Mouse (Mus musculus): Measurements from ENCODE around the gene Dnaaf5. TPM values are rescaled to one million over a fixed set of nuclear protein-coding genes. Genes with fewer than 3 reads are reported as not detected.

Gene Dnaaf5
- polyA plus RNA-seq, 1 experiment from 2014 or later = 45.6 TPM

DNA sequence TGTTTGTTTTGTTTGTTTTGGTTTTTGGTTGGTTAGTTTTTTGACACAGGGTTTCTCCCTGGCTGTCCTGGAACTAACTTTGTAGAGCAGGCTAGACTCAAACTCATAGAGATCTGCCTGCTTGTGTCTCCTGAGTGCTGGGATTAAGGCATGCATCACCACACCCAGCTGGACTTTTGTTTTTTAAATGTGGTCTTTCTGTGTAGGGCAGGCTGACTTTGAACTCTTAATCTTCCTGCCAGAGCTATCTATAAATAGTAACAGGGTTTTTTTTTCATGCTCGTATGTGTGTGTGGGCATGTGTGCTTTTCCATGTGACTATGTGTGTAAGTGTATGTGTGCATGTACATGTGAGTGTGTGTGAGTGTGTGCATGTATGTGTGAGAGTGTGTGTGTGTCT lies 17.5 kb downstream of the Dnaaf5 start:
- POLR2A ChIA-PET = no interaction called here
- ATAC-seq = no peak
- TF ChIP-seq CTCF (IDR thresholded peaks at IDR 0.05) = no peak
- CTCF ChIA-PET = no interaction called here
- in situ Hi-C loops (cut with MboI; ENCODE audit: low pct_unique_long_range_greater_than_20kb) = no loop called here
- no peaks in the 10 kb centered on the region for H3K27me3 ChIP-seq
- no peak for DNase-seq (ENCODE audit: low read depth, low spot score)

DNA sequence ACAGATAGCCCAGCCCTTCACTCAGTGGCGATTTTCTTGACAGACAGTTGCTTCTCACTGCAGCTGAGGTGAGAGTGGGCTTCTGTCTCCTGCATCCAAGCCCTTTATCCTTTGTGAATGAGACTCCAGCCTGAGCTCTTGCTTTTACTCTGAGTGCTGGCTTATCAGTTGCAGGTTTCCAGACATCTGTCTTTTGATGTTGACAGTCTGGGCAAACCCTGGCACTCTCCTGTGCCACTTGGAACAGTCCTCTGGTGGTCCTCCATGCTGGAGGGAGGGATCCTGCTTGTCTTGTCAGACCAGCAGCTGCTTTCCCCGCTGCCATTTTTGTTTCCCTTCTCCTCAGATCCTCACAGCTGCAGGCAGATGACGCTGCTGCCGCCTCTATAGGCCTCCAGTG lies 21.9 kb downstream of the Dnaaf5 start:
- ChIA-PET POLR2A (no interaction called here), CTCF (no interaction called here)
- no peak for DNase-seq (ENCODE audit: low read depth, low spot score)
- in situ Hi-C loops (cut with MboI; ENCODE audit: low pct_unique_long_range_greater_than_20kb) = no loop called here
- TF ChIP-seq CTCF (IDR thresholded peaks at IDR 0.05) = no peak
- H3K27me3 ChIP-seq = no peaks in the 10 kb centered on the region
- no peak for ATAC-seq

DNA sequence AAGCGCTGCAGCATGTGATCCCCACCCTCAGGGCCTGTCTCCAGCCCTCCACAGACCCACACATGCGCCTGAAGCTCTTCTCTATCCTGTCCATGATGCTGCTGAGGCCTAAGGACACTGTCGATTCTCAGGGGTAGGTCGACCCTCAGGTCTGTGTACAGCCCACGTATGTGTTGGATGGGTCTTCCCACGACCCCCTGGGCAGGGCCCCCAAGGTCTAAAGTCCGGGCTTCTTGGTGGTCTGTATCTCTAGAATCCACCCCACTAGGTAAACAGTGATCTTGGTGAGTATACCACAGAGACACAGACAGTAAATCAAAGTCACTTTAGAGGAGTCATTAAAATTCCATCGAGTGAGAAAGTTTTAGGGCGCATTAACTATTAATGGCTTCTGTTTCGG lies 24.1 kb downstream of the Dnaaf5 start:
- H3K27me3 ChIP-seq = no peaks in the 10 kb centered on the region
- in situ Hi-C loops (cut with MboI; ENCODE audit: low pct_unique_long_range_greater_than_20kb) = no loop called here
- POLR2A ChIA-PET = interaction anchor here (0.6 to 0.8 kb wide), 3 partner anchors 27 to 571 kb away, joined by 3 to 8 read pairs (median 7); partner anchors contain the start of gene Sun1
- ATAC-seq (no peak), DNase-seq (ENCODE audit: low read depth, low spot score) (peak; percentile 10)
- CTCF ChIA-PET = no interaction called here
- no peak for TF ChIP-seq CTCF (IDR thresholded peaks at IDR 0.05)

DNA sequence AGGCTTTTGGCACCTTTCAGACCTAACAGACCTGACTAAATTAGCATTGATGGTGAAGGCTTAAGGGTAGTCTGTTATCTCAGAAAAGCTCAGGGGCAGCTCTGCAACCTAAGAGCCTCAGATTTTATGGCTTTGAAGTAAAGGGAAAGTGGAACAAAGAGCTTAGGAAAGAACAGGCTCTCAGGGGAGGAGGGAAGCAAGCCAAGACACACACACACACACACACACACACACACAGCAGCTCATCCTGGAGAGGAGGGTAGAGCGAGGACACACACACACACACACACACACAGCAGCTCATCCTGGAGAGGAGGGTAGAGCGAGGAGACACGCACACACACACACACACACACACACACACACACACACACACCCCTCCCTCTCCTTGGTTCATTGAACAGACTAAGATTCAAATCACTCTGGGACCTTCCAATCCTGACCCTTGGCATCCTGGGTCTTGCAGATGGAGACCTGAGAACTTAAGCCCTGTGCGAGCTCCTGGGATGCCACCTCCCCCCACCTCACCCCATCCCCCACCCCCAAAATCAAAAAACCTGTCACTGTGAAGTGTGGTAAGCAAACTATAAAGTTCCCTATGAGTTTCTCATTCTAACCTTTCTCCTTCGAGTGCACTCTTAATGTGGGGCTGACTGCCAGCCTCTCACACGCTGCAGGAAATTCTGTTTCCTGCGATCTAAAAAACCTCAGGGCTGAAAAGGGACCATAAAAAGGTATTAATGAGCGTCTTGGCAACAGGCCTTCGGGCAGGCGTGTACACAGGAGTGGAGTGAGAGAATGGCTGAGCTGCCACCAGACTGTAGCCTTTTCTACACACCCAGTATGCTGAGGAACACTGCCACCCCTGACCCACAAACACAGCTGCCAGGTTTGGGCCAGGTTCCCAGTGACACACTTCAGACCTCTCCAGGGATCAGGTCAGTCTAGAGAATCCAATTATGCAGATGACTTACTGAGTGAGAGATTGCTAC lies 24.8 kb downstream of the Dnaaf5 start:
- ChIA-PET CTCF (no interaction called here), POLR2A (interaction anchor here (0.7 to 0.9 kb wide), 2 partner anchors 24 to 26 kb away, joined by 5 to 7 read pairs; partner anchors contain the start of gene Sun1)
- ATAC-seq (peak; percentile 19), DNase-seq (ENCODE audit: low read depth, low spot score) (peak; percentile 56)
- no peaks in the 10 kb centered on the region for H3K27me3 ChIP-seq
- no peak for TF ChIP-seq CTCF (IDR thresholded peaks at IDR 0.05)
- in situ Hi-C loops (cut with MboI; ENCODE audit: low pct_unique_long_range_greater_than_20kb) = loop anchor here (5.0 kb wide), 3 partner anchors 98 to 328 kb away; no protein-coding TSS in a partner anchor

DNA sequence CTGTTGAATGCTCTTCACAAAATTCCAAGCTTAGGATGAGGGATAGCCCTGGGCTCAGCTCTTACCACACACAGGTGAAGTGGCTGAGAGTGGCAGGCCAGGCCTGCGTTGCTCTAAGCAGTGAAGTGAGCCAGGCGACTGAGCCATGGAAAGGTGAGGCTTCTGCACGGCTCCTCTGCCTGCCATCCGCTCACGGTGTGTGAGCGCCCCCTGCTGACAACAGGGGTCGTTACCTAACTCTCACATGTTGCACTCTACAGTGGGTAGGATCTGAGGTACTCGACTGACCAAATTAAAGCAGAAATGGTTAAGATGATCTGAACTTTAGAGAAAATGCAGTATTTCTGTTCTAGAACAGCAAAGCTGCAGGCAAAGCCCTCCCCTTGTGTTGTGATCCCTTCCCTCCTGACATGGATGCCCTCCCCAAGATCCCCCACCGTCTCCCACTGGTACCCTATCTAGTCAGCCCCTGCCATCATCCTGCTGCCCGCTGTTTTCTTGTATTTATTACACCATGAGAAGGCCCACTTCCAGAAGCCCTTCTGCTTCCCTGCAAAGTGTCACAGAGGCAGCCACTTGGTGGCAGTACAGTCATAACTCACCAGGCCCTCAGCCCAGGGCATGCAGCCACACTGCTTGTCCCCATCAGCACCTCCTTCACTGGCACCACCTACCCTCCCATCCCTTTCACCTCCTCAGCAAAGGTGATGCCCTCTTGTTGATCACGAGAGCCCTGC lies 29.0 kb downstream of the Dnaaf5 start:
- no peaks in the 10 kb centered on the region for H3K27me3 ChIP-seq
- in situ Hi-C loops (cut with MboI; ENCODE audit: low pct_unique_long_range_greater_than_20kb) = loop anchor here (5.0 kb wide), 3 partner anchors 102 to 332 kb away; no protein-coding TSS in a partner anchor
- DNase-seq (ENCODE audit: low read depth, low spot score) = no peak
- ChIA-PET POLR2A (no interaction called here), CTCF (interaction anchor here (0.6 to 1.5 kb wide), 5 partner anchors 47 to 333 kb away, joined by 3 to 5 read pairs (median 3); no protein-coding TSS in a partner anchor)
- peak; percentile 91 for TF ChIP-seq CTCF (IDR thresholded peaks at IDR 0.05)
- peak; percentile 68 for ATAC-seq

DNA sequence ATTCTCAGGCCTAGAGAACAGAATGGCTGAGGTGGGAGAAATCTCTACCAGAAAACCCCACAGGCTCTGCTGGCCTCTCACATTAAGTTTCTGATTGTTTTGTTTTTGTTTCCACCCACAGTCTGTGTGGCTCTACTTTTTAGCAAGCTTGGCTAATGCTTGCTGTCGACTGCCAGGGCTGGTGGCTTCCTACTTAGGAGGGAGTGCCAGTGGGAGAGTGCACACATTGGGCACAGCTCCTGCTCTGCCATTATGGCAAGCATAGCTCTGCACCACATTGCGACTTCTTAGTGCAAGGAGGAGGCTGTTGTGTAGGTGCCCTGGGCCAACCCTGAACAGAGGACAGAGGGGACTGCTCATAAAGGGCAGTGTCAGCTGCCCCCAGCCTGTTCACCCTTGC lies 33.1 kb downstream of the Dnaaf5 start:
- no peaks in the 10 kb centered on the region for H3K27me3 ChIP-seq
- ChIA-PET CTCF (no interaction called here), POLR2A (no interaction called here)
- in situ Hi-C loops (cut with MboI; ENCODE audit: low pct_unique_long_range_greater_than_20kb) = no loop called here
- DNase-seq (ENCODE audit: low read depth, low spot score) (no peak), ATAC-seq (no peak)
- TF ChIP-seq CTCF (IDR thresholded peaks at IDR 0.05) = no peak

DNA sequence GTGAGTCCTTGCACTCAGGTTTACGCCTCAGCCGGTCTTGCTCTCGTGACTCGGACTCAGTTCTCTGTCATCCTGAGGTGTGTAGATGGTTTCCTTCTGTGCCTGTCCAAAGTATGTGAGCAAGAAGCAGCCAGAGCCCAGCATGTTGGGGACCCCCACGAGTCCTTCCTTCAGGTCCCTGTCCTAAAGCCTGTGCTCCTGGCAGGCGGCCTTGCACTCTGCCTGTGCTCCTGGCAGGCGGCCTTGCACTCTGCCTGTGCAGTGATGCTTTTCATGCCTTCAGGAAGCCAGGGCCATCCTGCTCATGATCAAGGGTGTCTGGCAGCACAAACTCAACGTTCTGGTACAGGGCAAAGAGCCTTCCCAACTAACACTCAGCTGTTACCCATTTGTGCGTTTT lies 33.6 kb downstream of the Dnaaf5 start:
- no peak for TF ChIP-seq CTCF (IDR thresholded peaks at IDR 0.05)
- H3K27me3 ChIP-seq = no peaks in the 10 kb centered on the region
- in situ Hi-C loops (cut with MboI; ENCODE audit: low pct_unique_long_range_greater_than_20kb) = no loop called here
- ChIA-PET POLR2A (no interaction called here), CTCF (no interaction called here)
- DNase-seq (ENCODE audit: low read depth, low spot score) = no peak
- no peak for ATAC-seq

DNA sequence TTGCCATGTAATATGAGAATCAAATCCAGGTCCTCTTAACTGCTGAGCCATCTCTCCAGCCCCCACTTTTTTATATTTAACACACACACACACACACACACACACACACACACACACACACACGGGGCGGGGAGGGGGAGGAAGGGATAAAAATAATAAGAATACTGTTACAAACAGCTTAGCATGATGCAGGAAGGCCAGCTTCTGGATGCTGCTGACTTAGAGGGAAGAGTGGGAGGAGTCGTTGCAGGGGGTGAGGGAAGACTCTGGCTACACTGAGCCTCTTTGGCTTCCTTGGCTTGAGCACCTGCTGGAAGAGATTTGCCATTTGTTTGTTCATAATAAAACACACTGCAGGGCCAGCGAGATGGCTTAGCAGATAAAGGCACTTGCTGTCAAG lies 34.9 kb downstream of the Dnaaf5 start:
- ChIA-PET CTCF (no interaction called here), POLR2A (no interaction called here)
- in situ Hi-C loops (cut with MboI; ENCODE audit: low pct_unique_long_range_greater_than_20kb) = no loop called here
- no peak for DNase-seq (ENCODE audit: low read depth, low spot score)
- ATAC-seq = no peak
- H3K27me3 ChIP-seq = no peaks in the 10 kb centered on the region
- TF ChIP-seq CTCF (IDR thresholded peaks at IDR 0.05) = no peak

DNA sequence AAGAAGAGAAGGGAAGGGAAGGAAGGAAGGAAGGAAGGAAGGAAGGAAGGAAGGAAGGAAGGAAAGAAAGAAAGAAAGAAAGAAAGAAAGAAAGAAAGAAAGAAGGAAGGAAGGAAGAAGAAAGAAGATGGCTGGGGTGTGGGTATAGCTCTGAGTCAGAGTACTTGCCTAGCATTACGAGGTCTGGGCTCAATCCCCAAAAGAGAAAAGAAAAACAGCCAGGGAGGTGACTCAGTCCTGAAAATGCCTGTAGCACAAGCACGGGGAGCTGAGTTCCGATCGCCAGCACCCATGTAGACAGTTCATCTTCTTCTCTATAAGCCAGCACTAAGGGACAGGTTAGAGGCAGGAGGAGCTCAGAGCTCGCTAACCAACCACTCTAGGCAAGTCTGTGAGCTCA lies 39.7 kb downstream of the Dnaaf5 start:
- DNase-seq (ENCODE audit: low read depth, low spot score) = no peak

DNA sequence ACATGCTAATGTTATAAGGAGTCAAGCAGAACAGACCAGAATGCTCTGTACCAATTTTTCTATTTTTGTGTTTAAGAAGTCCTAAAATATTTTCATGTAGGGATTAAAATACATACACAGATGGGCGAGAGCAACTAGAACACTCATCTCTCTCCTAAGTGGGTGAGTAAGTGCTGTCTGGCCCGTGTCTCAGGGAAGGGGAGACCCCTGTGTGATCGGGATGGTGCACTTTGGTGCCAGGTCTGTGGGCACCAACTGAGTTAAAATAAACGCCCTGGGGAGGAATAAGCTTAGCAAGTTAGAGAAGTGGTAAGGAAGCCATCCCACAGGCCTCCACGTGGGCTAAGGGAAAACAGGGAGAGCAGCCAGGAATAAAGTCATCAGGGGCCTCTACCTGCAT lies 40.9 kb downstream of the Dnaaf5 start:
- POLR2A ChIA-PET = no interaction called here
- no peak for DNase-seq (ENCODE audit: low read depth, low spot score)
- no peak for ATAC-seq
- H3K27me3 ChIP-seq = no peaks in the 10 kb centered on the region
- CTCF ChIA-PET = interaction anchor here (1.5 kb wide), 1 partner anchor 17 kb away, joined by 3 read pairs; no protein-coding TSS in a partner anchor
- no peak for TF ChIP-seq CTCF (IDR thresholded peaks at IDR 0.05)
- in situ Hi-C loops (cut with MboI; ENCODE audit: low pct_unique_long_range_greater_than_20kb) = no loop called here

More for the DNA sequence above, 39.7 kb downstream of the Dnaaf5 start:
- TF ChIP-seq CTCF (IDR thresholded peaks at IDR 0.05) = no peak
- in situ Hi-C loops (cut with MboI; ENCODE audit: low pct_unique_long_range_greater_than_20kb) = no loop called here
- no peaks in the 10 kb centered on the region for H3K27me3 ChIP-seq
- ChIA-PET POLR2A (interaction anchor here (0.9 kb wide), 1 partner anchor 136 kb away, joined by 3 read pairs; the partner anchor contains the start of gene Adap1), CTCF (interaction anchor here (1.5 kb wide), 1 partner anchor 19 kb away, joined by 3 read pairs; no protein-coding TSS in a partner anchor)
- ATAC-seq = no peak

Measured in Patski (cell line).